Comparison of ENCODE assay signal across 8 mouse cellular contexts in the genomic region with DNA sequence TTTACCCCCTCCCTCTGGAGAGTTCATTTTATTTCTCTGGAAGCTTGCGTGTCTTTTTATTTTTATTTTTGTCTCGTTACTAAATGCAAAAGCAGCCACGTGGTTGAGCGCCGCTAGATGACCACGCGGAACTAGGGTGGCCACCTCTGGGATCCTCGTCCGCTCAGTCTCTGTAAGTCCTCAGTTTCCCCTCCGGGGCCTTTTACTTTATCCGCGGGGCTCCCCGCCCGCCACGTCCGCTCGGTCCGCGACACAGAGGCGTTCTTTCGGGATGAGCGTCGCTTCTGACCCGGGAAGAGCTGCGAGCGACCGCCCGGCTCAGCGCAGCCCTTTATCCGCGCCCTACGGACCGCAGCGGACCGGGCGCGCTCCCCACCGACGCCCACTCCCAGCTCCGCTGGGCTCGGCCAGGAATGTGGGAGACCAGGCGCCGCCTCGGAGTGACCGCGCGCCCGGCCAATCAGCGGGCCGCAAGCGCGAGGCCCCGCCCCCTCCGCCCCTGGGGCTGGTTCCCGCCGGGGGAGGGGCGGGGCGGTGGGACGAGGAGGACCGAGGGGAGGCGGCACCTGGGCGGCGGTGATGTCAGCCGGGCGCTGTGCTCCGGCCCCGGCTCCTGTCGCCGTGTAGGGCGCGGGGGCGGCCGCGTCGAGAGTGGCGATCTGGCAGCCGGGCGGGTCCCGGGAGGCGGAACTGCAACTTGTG. TPM values are rescaled to one million over a fixed set of nuclear protein-coding genes. Genes with fewer than 3 reads are reported as not detected.
DNase-seq lines count a peak whose midpoint lies in the region; ATAC-seq and TF ChIP-seq lines count a peak whose summit lies in the region.

A gene (plus strand): TSS at position 530 of the 702 bp plus-strand sequence.

- no peaks in the 10 kb centered on the region for H3K27me3 ChIP-seq in MEL (ENCODE audit: control insufficient read depth in 1 of 2, insufficient read depth in 2 of 2, low read length in 2 of 2)
- no peaks in the 10 kb centered on the region for H3K27me3 ChIP-seq in forebrain, embryonic 16.5 days (replicated peaks; ENCODE audit: control insufficient read depth, insufficient read depth, low read length)
- H3K27me3 ChIP-seq in neural tube, embryonic 14.5 days (ENCODE audit: control insufficient read depth, insufficient read depth, low read length) = peaks cover 4% of the 10 kb centered on the region; the same call in 1 of the 2 replicates

- under 1% methylated on average over 75 of the region's 80 CpGs for WGBS in forebrain, embryonic 16.5 days
- WGBS in neural tube, embryonic 14.5 days = under 1% methylated on average over 62 of the region's 80 CpGs

- intact Hi-C loops in heart, postnatal 25 days (cut with DNase I) = loop anchor here (5.0 kb wide), 1 partner anchor 44 kb away; no protein-coding TSS in a partner anchor

- no peaks in the 10 kb centered on the region for H3K9me3 ChIP-seq in MEL (replicated peaks; ENCODE audit: insufficient read depth, low read length)
- no peaks in the 10 kb centered on the region for H3K9me3 ChIP-seq in forebrain, embryonic 16.5 days (ENCODE audit: control insufficient read depth, low read length)
- no peaks in the 10 kb centered on the region for H3K9me3 ChIP-seq in neural tube, embryonic 14.5 days (ENCODE audit: control insufficient read depth, low read length)

- peak; percentile 97 for ATAC-seq in forebrain, embryonic 16.5 days
- ATAC-seq in neural tube, embryonic 14.5 days (ENCODE audit: low read depth) = peak; percentile 97

- H3K36me3 ChIP-seq in MEL (ENCODE audit: control insufficient read depth in 1 of 2, insufficient read depth in 2 of 2, low read length in 2 of 2) = peaks cover 0 to 10% of the 10 kb centered on the region in 2 experiments; a peak in 2 of 4 replicates
- no peaks in the 10 kb centered on the region for H3K36me3 ChIP-seq in forebrain, embryonic 16.5 days (ENCODE audit: control insufficient read depth, insufficient read depth)
- no peaks in the 10 kb centered on the region for H3K36me3 ChIP-seq in neural tube, embryonic 14.5 days (ENCODE audit: control insufficient read depth, insufficient read depth, low read length)

- no peak for TF ChIP-seq EP300 in MEL (IDR thresholded peaks at IDR 0.05; ENCODE audit: low read depth in 1 of 2, low read length in 2 of 2)

- peak within 1 kb of the TSS; percentile 37; the same call in 1 of the 2 replicates for H3K27ac ChIP-seq in MEL (ENCODE audit: control insufficient read depth, low read depth, low read length)
- H3K27ac ChIP-seq in forebrain, embryonic 16.5 days (ENCODE audit: low read length) = no peak within 1 kb of the TSS
- no peak within 1 kb of the TSS for H3K27ac ChIP-seq in neural tube, embryonic 14.5 days (ENCODE audit: low read depth, low read length)

- no peak for TF ChIP-seq CTCF in MEL (IDR thresholded peaks at IDR 0.05 in 2 of 3, conservative IDR thresholded peaks at IDR 0.05 in 1 of 3; ENCODE audit: control insufficient read depth in 1 of 3, insufficient read depth in 1 of 3, low read depth in 2 of 3, low read length in 3 of 3, poor library complexity in 1 of 3, severe bottlenecking in 1 of 3)

- TF ChIP-seq POLR2A in MEL (IDR thresholded peaks at IDR 0.05; ENCODE audit: control insufficient read depth in 1 of 2, insufficient read depth in 1 of 2, low read depth in 1 of 2, low read length in 2 of 2, poor library complexity in 1 of 2) = peak; percentile 76 to 89

- peak within 1 kb of the TSS; percentile 97 for H3K9ac ChIP-seq in MEL (ENCODE audit: control insufficient read depth, low read depth, low read length, poor library complexity, severe bottlenecking)
- peak within 1 kb of the TSS; percentile 76 for H3K9ac ChIP-seq in forebrain, embryonic 16.5 days (replicated peaks; ENCODE audit: low read depth, low read length)
- peak within 1 kb of the TSS; percentile 66 for H3K9ac ChIP-seq in neural tube, embryonic 14.5 days (replicated peaks; ENCODE audit: low read depth, low read length)

- DNase-seq in MEL (ENCODE audit: low read depth, low spot score) = peak; percentile 93
- DNase-seq in cerebellum, adult 18-20 months = peak; percentile 86 to 96
- DNase-seq in heart, postnatal 25 days (ENCODE audit: low spot score) = peak; percentile 94
- DNase-seq in layer of hippocampus, adult 18-20 months (ENCODE audit: low spot score in 2 of 2) = peak; percentile 85 to 96
- DNase-seq in lung, adult 18-20 months = peak; percentile 94 to 95
- peak; percentile 98 for DNase-seq in testis, postnatal 10 days (ENCODE audit: low spot score)

- no peak for TF ChIP-seq RAD21 in MEL (IDR thresholded peaks at IDR 0.05; ENCODE audit: low read depth, low read length)

- peak within 1 kb of the TSS; percentile 95 to 100 for H3K4me3 ChIP-seq in MEL (ENCODE audit: control insufficient read depth in 1 of 2, insufficient read depth in 1 of 2, low read depth in 2 of 2, low read length in 2 of 2)
- H3K4me3 ChIP-seq in forebrain, embryonic 16.5 days (replicated peaks; ENCODE audit: low read length) = peak within 1 kb of the TSS; percentile 70
- peak within 1 kb of the TSS; percentile 71 for H3K4me3 ChIP-seq in neural tube, embryonic 14.5 days (ENCODE audit: low read depth, low read length)

- H3K79me2 ChIP-seq in MEL (ENCODE audit: control insufficient read depth, insufficient read depth, low read length, poor library complexity) = peaks cover 6% of the 10 kb centered on the region; the same call in 1 of the 2 replicates

- peaks cover 4 to 11% of the 10 kb centered on the region in 2 experiments for H3K4me1 ChIP-seq in MEL (ENCODE audit: control insufficient read depth in 1 of 2, insufficient read depth in 2 of 2, low read length in 2 of 2)
- H3K4me1 ChIP-seq in forebrain, embryonic 16.5 days (replicated peaks; ENCODE audit: control insufficient read depth, insufficient read depth, low read length) = no peaks in the 10 kb centered on the region
- no peaks in the 10 kb centered on the region for H3K4me1 ChIP-seq in neural tube, embryonic 14.5 days (ENCODE audit: control insufficient read depth, insufficient read depth, low read length)

- H3K4me2 ChIP-seq in forebrain, embryonic 16.5 days (ENCODE audit: low read length) = peak within 1 kb of the TSS; percentile 62
- peak within 1 kb of the TSS; percentile 89 for H3K4me2 ChIP-seq in neural tube, embryonic 14.5 days (ENCODE audit: low read depth, low read length)

TF ChIP-seq in MEL, 35 proteins besides CTCF, POLR2A, EP300 and RAD21:
- TF ChIP-seq E2F4 (IDR thresholded peaks at IDR 0.05; ENCODE audit: borderline replicate concordance, low read depth, low read length) (peak; percentile 22; the same call in 1 of the 2 replicates), ETS1 (IDR thresholded peaks at IDR 0.05; ENCODE audit: low read depth, low read length) (0 out of 2 replicates have a peak, but pooled peaks have one; percentile 22), UBTF (IDR thresholded peaks at IDR 0.05; ENCODE audit: borderline replicate concordance, insufficient read depth, low read depth, low read length) (0 out of 2 replicates have a peak, but pooled peaks have one; percentile 53), POLR2AphosphoS2 (IDR thresholded peaks at IDR 0.05; ENCODE audit: low read length) (peak; percentile 58; the same call in 1 of the 2 replicates), MYC (IDR thresholded peaks at IDR 0.05; ENCODE audit: low read depth, low read length) (peak; percentile 61), MAZ (IDR thresholded peaks at IDR 0.05; ENCODE audit: low read depth, low read length) (peak; percentile 88; the same call in 1 of the 2 replicates), MYB (IDR thresholded peaks at IDR 0.05; ENCODE audit: low read depth, low read length) (no peak), MAX (IDR thresholded peaks at IDR 0.05; ENCODE audit: low read length) (peak; percentile 64; the same call in 1 of the 2 replicates), KAT2A (conservative IDR thresholded peaks at IDR 0.05; ENCODE audit: low read depth, low read length) (no peak), CHD1 (IDR thresholded peaks at IDR 0.05; ENCODE audit: low read depth, low read length) (peak; percentile 32; the same call in 1 of the 2 replicates), MEF2A (IDR thresholded peaks at IDR 0.05; ENCODE audit: extremely low read depth, insufficient replicate concordance, low read depth, low read length, poor library complexity, severe bottlenecking) (no peak), SIN3A (IDR thresholded peaks at IDR 0.05; ENCODE audit: low read length) (peak; percentile 17), ZC3H11A (IDR thresholded peaks at IDR 0.05; ENCODE audit: low read depth, low read length) (no peak), ZNF384 (IDR thresholded peaks at IDR 0.05; ENCODE audit: low read depth, low read length) (no peak), USF2 (IDR thresholded peaks at IDR 0.05; ENCODE audit: borderline replicate concordance in 1 of 2, insufficient read depth in 1 of 2, low read depth in 1 of 2, low read length in 2 of 2) (no peak), HCFC1 (IDR thresholded peaks at IDR 0.05; ENCODE audit: low read depth, low read length) (0 out of 2 replicates have a peak, but pooled peaks have one; percentile 17), ZKSCAN1 (IDR thresholded peaks at IDR 0.05; ENCODE audit: low read depth, low read length) (no peak), NELFE (IDR thresholded peaks at IDR 0.05; ENCODE audit: low read depth, low read length) (peak; percentile 79), NRF1 (IDR thresholded peaks at IDR 0.05; ENCODE audit: insufficient read depth, low read depth, low read length, poor library complexity, severe bottlenecking) (0 out of 2 replicates have a peak, but pooled peaks have one; percentile 16), ZMIZ1 (IDR thresholded peaks at IDR 0.05; ENCODE audit: low read depth, low read length) (no peak), CHD2 (IDR thresholded peaks at IDR 0.05; ENCODE audit: low read length) (no peak; the same call in 1 of the 2 replicates)

RNA-seq across cellular contexts. Expression of the gene that starts here (rescaled TPM):
- 12.2 and 13.8 TPM in 2 replicates for total RNA-seq in MEL (2012; rRNA removed)
- polyA plus RNA-seq in MEL (2012; ENCODE audit: insufficient read depth in 1 of 2, insufficient read length in 2 of 2, low read depth in 1 of 2, low replicate concordance in 2 of 2, missing spikeins in 1 of 2) = 10 to 100 TPM in 1 of 2 experiments, not detected in 1; 14.6 TPM
- polyA plus RNA-seq in forebrain, embryonic 16.5 days (2015; fragmentation: Nextera tagmentation; extraction: Ambion mirVana) = 17.8 and 21.4 TPM in 2 replicates
- total RNA-seq in heart, postnatal 25 days (2021) = 100 to 1,000 TPM in 1 of 2 experiments, 10 to 100 TPM in 1; 82.4 to 107 TPM
- total RNA-seq in layer of hippocampus, adult 18-20 months (2021) = 10 to 100 TPM; 34.8 to 39.9 TPM
- 8.5 and 14.7 TPM in 2 replicates for polyA plus RNA-seq in neural tube, embryonic 14.5 days (2014; fragmentation: Nextera tagmentation; extraction: Ambion mirVana)
